Mouse (Mus musculus) thymus, adult 2 months (tissue): ENCODE measurements around the gene F11r. TPM values are rescaled to one million over a fixed set of nuclear protein-coding genes. Genes with fewer than 3 reads are reported as not detected.

ENCODE experiments used
- DNase-seq: peaks from one replicate; pipeline ENCODE4 v3.0.0; 2021
- H3K27ac ChIP-seq: fragments of 200-500 bp; 2 replicates; pipeline ENCODE4 v1.5.1; 2012; ENCODE audit warnings: low read length, control low read depth; ENCODE audit not compliant: control insufficient read depth, insufficient read depth
- H3K27me3 ChIP-seq: fragments of 200-500 bp; 2 replicates; pipeline ENCODE4 v1.6.1; 2012; ENCODE audit warnings: mild to moderate bottlenecking, low read length, moderate library complexity, mixed read lengths; ENCODE audit not compliant: control insufficient read depth, insufficient read depth
- H3K36me3 ChIP-seq: fragments of 200-500 bp; 2 replicates; pipeline ENCODE4 v1.6.1; 2012; ENCODE audit warnings: mild to moderate bottlenecking, low read length, moderate library complexity; ENCODE audit not compliant: control insufficient read depth, insufficient read depth
- H3K4me1 ChIP-seq: fragments of 200-500 bp; replicated peaks from 2 replicates; pipeline ENCODE4 v1.6.1; 2012; ENCODE audit warnings: low read length; ENCODE audit not compliant: control insufficient read depth, insufficient read depth
- H3K4me3 ChIP-seq: fragments of 200-500 bp; 2 replicates; pipeline ENCODE4 v1.5.1; 2012; ENCODE audit warnings: mild to moderate bottlenecking, low read length, control low read depth, moderate library complexity; ENCODE audit not compliant: control insufficient read depth, insufficient read depth
- CTCF ChIP-seq: fragments of 200-500 bp; IDR thresholded peaks from 2 replicates; pipeline ENCODE4 v1.5.1; 2012; ENCODE audit warnings: mild to moderate bottlenecking, control low read depth, low read length, moderate library complexity, borderline replicate concordance; ENCODE audit not compliant: control insufficient read depth, poor library complexity, insufficient read depth; ENCODE audit errors: extremely low read depth
- POLR2A ChIP-seq: fragments of 200-500 bp; IDR thresholded peaks from 2 replicates; pipeline ENCODE4 v1.6.1; 2012; ENCODE audit warnings: mild to moderate bottlenecking, low read length, control low read depth, moderate library complexity; ENCODE audit not compliant: control insufficient read depth, poor library complexity, insufficient read depth; ENCODE audit errors: extremely low read depth
- WGBS: fragments of 180-500 bp; shearing (Covaris S2); methylation state at CpG from one replicate; pipeline ENCODE4 v1.1.7; 2018; 5-methylcytosine and 5-hydroxymethylcytosine counted together
- polyA plus RNA-seq: library from polyadenylated mRNA; depleted of rRNA; stranded (reverse); fragments of >200 nt; gene quantifications from 2 replicates; pipeline ENCODE4 v1.2.3, GENCODE M21; 2012

F11r gene
- polyA plus RNA-seq, 1 experiment, result 17.7 TPM

- no peak overlapping the region for H3K4me3 ChIP-seq
- H3K4me1 ChIP-seq, result peaks cover 6% of the 10 kb centered on the region
- WGBS, result 96% methylated on average over 1 of the region's 1 CpGs
- H3K27me3 ChIP-seq, result no peaks in the 10 kb centered on the region
- H3K36me3 ChIP-seq, result peaks cover 29% of the 10 kb centered on the region
- no peak for TF ChIP-seq CTCF
- TF ChIP-seq POLR2A, result no peak
- no peak overlapping the region for H3K27ac ChIP-seq
- no peak for DNase-seq
These were observed 27.1 kb upstream of the F11r start for GRCm38 (mm10) chr1:171410231-171410630.

GRCm38 (mm10) chr1:171410947-171411484 lies 26.3 kb upstream of the F11r start, which contains the start of gene Usf1:
TSS of gene Usf1 (plus strand) at chr1:171411313.
- DNase-seq, result peak; percentile 96
- Histone ChIP-seq H3K36me3 (peaks cover 29% of the 10 kb centered on the region), H3K4me3 (peak within 1 kb of the TSS; percentile 90), H3K27me3 (no peaks in the 10 kb centered on the region), H3K4me1 (peaks cover 6% of the 10 kb centered on the region), H3K27ac (peak within 1 kb of the TSS; percentile 71)
- under 1% methylated on average over 36 of the region's 36 CpGs for WGBS
- peak; percentile 80; the same call in 1 of the 2 replicates for TF ChIP-seq POLR2A
- TF ChIP-seq CTCF, result peak; percentile 53; the same call in 1 of the 2 replicates

- Histone ChIP-seq H3K4me3 (peak overlapping the region; percentile 90), H3K36me3 (peaks cover 29% of the 10 kb centered on the region), H3K4me1 (peaks cover 6% of the 10 kb centered on the region), H3K27me3 (no peaks in the 10 kb centered on the region), H3K27ac (peak overlapping the region; percentile 71)
- TF ChIP-seq POLR2A (no peak), CTCF (no peak)
- no peak for DNase-seq
- WGBS, result under 1% methylated on average over 39 of the region's 39 CpGs
These were observed 25.8 kb upstream of the F11r start for GRCm38 (mm10) chr1:171411492-171411941.

- peak overlapping the region; percentile 90 for H3K4me3 ChIP-seq
- H3K27me3 ChIP-seq, result no peaks in the 10 kb centered on the region
- under 1% methylated on average over 20 of the region's 20 CpGs for WGBS
- peak overlapping the region; percentile 71 for H3K27ac ChIP-seq
- peak; percentile 51 for DNase-seq
- TF ChIP-seq CTCF (no peak; the same call in 1 of the 2 replicates), POLR2A (0 out of 2 replicates have a peak, but pooled peaks have one; percentile 24)
- peaks cover 6% of the 10 kb centered on the region for H3K4me1 ChIP-seq
- H3K36me3 ChIP-seq, result peaks cover 29% of the 10 kb centered on the region
These were observed 25.3 kb upstream of the F11r start for GRCm38 (mm10) chr1:171412001-171412441.

- H3K4me3 ChIP-seq, result 0 out of 2 replicates have a peak overlapping the region, but pooled peaks have one; percentile 11
- no peak for DNase-seq
These were observed 24.9 kb upstream of the F11r start for GRCm38 (mm10) chr1:171412446-171412845.

GRCm38 (mm10) chr1:171413608-171414007 lies 23.7 kb upstream of the F11r start:
- Histone ChIP-seq H3K27me3 (no peaks in the 10 kb centered on the region), H3K4me3 (no peak overlapping the region), H3K27ac (no peak overlapping the region), H3K4me1 (peaks cover 6% of the 10 kb centered on the region), H3K36me3 (peaks cover 35% of the 10 kb centered on the region)
- WGBS, result 92% methylated on average over 8 of the region's 8 CpGs
- TF ChIP-seq POLR2A (no peak), CTCF (no peak)
- DNase-seq, result no peak

More at GRCm38 (mm10) chr1:171412446-171412845, 24.9 kb upstream of the F11r start:
- Histone ChIP-seq H3K27ac (no peak overlapping the region; the same call in 1 of the 2 replicates), H3K4me1 (peaks cover 6% of the 10 kb centered on the region), H3K36me3 (peaks cover 29% of the 10 kb centered on the region), H3K27me3 (no peaks in the 10 kb centered on the region)
- 51% methylated on average over 3 of the region's 3 CpGs for WGBS
- TF ChIP-seq CTCF, result no peak
- TF ChIP-seq POLR2A, result no peak

GRCm38 (mm10) chr1:171418660-171419059 lies 18.7 kb upstream of the F11r start, which contains the start of gene Tstd1:
TSS of gene Tstd1 (plus strand) at chr1:171418872.
- DNase-seq, result no peak
- Histone ChIP-seq H3K4me1 (no peaks in the 10 kb centered on the region), H3K4me3 (no peak within 1 kb of the TSS), H3K27ac (no peak within 1 kb of the TSS), H3K27me3 (no peaks in the 10 kb centered on the region), H3K36me3 (peaks cover 50% of the 10 kb centered on the region)
- no peak for TF ChIP-seq POLR2A
- WGBS, result 95% methylated on average over 5 of the region's 5 CpGs
